Mouse (Mus musculus) heart, postnatal 0 days (tissue): ENCODE data around the gene Epb41l4b.

Source experiments
- CTCF ChIP-seq: IDR thresholded peaks from 2 replicates; pipeline ENCODE4 v1.5.1; 2016; ENCODE audit warnings: antibody characterized with exemption, control low read depth, low read depth
- EP300 ChIP-seq: IDR thresholded peaks from 2 replicates; pipeline ENCODE4 v1.6.1; 2016; ENCODE audit warnings: antibody characterized with exemption, low read depth

DNA sequence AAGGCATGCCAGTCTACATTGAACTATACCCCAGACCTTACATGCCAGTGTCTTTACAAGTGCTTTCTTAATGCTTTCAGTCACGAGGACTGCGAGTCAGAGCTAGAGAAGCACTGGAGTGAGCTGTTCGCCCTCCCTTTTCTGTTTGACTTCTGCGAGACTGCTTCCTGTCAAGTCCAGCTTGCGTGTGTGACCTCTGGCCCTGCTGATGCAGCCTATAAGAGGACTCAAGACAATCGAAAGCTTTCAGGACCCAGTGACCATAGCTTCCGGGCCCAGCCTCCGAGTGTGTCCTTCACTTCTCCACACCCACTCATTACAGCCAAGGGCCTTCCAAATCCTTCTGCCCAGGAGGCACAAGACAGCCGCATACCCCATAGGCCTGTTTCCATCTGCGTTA lies 32.1 kb upstream of the Epb41l4b start:
- TF ChIP-seq CTCF, result no peak
- TF ChIP-seq EP300, result no peak
